Mouse (Mus musculus) midbrain, postnatal 0 days (tissue): ENCODE results near the gene Erich4. TPM values are rescaled to one million over a fixed set of nuclear protein-coding genes. Genes with fewer than 3 reads are reported as not detected.

Source experiments
- ATAC-seq: fragments of 200-750 bp; cut with Nextera tagmentation; 2 replicates; pipeline ENCODE4 v1.8.0; 2017; ENCODE audit warnings: moderate number of reproducible peaks, mild to moderate bottlenecking, moderate TSS enrichment, moderate library complexity; ENCODE audit not compliant: low FRiP score
- DNase-seq: peaks from one replicate; pipeline ENCODE4 v3.0.0-alpha.2; 2015; ENCODE audit warnings: low spot score
- H3K27ac ChIP-seq: fragments of 300-500 bp; sonication (generic); 2 replicates; pipeline ENCODE4 v1.5.1; 2014; ENCODE audit warnings: low read depth, mild to moderate bottlenecking, low read length, mixed read lengths
- H3K27me3 ChIP-seq: fragments of 300-500 bp; sonication (generic); 2 replicates; pipeline ENCODE4 v1.6.1; 2014; ENCODE audit warnings: low read length, control low read depth, mixed read lengths; ENCODE audit not compliant: insufficient read depth
- H3K36me3 ChIP-seq: fragments of 300-500 bp; sonication (generic); 2 replicates; pipeline ENCODE4 v1.6.1; 2014; ENCODE audit warnings: low read length, control low read depth, mixed read lengths; ENCODE audit not compliant: insufficient read depth
- H3K4me1 ChIP-seq: fragments of 300-500 bp; sonication (generic); 2 replicates; pipeline ENCODE4 v1.6.1; 2014; ENCODE audit warnings: mild to moderate bottlenecking, control low read depth, antibody characterized with exemption, low read length, mixed read lengths; ENCODE audit not compliant: insufficient read depth
- H3K4me2 ChIP-seq: fragments of 300-500 bp; sonication (generic); 2 replicates; pipeline ENCODE4 v1.6.1; 2014; ENCODE audit warnings: low read depth, mild to moderate bottlenecking, low read length, mixed read lengths; ENCODE audit not compliant: poor library complexity, severe bottlenecking
- H3K4me3 ChIP-seq: fragments of 300-500 bp; sonication (generic); 2 replicates; pipeline ENCODE4 v1.5.1; 2014; ENCODE audit warnings: low read depth, mild to moderate bottlenecking, low read length, moderate library complexity
- H3K9ac ChIP-seq: fragments of 300-500 bp; sonication (generic); replicated peaks from 2 replicates; pipeline ENCODE4 v1.6.1; 2014; ENCODE audit warnings: mild to moderate bottlenecking, low read length, moderate library complexity, mixed read lengths; ENCODE audit not compliant: poor library complexity, severe bottlenecking
- H3K9me3 ChIP-seq: fragments of 300-500 bp; sonication (generic); 2 replicates; pipeline ENCODE4 v1.6.1; 2016; ENCODE audit warnings: low read length, control low read depth
- CTCF ChIP-seq: IDR thresholded peaks from 2 replicates; pipeline ENCODE4 v1.5.1; 2016; ENCODE audit warnings: antibody characterized with exemption, mild to moderate bottlenecking
- WGBS: fragments of 180-500 bp; shearing (Covaris S2); extraction: QIAGEN DNeasy Blood & Tissue Kit; methylation state at CpG from one replicate; pipeline ENCODE4 v1.1.7; 2014; 5-methylcytosine and 5-hydroxymethylcytosine counted together
- polyA plus RNA-seq: library from polyadenylated mRNA; unstranded; fragments of >200 nt; fragmentation: Nextera tagmentation; extraction: Ambion mirVana; gene quantifications from 2 replicates; pipeline ENCODE4 v1.2.1, GENCODE M21; 2015
- total RNA-seq: library from RNA; depleted of rRNA; stranded (reverse); fragments of >200 nt; gene quantifications from 2 replicates; pipeline ENCODE4 v1.2.3, GENCODE M21; 2014

Erich4 gene
- total and polyA plus RNA-seq, 2 experiments from 2014 or later, result not detected

DNA sequence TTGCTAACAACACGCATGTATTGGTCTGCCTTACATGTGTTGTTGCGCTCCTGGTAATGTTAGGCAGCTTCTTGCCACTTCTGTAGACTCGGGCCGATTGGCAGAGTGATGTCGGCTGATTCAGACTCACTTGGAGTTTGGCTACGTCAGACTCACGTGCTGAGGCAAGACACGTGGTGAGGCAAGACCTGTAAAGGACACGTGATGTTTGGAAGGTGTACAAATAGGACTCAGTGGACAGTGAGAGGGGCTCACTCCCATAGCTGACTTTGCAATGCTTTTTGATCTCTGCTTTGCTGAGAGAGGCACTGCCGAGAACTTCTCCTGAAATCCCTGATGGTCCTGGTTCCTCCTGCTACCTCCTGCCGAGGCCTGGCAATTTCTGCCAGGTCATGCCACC lies 15.0 kb downstream of the Erich4 start:
- Histone ChIP-seq H3K4me3 (no peak overlapping the region), H3K27me3 (no peaks in the 10 kb centered on the region), H3K9ac (no peak overlapping the region), H3K9me3 (no peaks in the 10 kb centered on the region), H3K4me1 (no peaks in the 10 kb centered on the region), H3K4me2 (no peak overlapping the region), H3K27ac (no peak overlapping the region), H3K36me3 (no peaks in the 10 kb centered on the region)
- no peak for TF ChIP-seq CTCF
- DNase-seq, result no peak
- ATAC-seq, result no peak
- 86% methylated on average over 11 of the region's 11 CpGs for WGBS

DNA sequence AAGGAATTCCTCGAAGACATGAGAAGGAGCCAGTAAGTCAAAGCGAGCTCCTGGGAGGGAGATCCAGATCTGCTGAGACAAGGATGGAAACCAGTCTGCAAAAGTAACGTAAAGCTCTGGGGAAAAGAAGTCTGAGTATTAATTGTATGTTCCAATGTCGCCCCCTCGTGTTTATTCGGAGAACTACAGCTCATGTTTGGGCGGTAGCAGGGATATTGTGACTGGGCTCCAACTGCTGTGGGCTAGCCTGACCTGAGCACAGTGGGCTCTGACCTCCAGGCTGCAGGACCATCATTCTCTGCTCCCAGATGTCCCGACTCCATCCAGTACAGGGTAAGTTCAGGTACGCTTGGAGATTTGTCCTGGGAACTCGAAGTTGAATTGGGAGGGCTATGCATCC lies 16.0 kb downstream of the Erich4 start:
- Histone ChIP-seq H3K4me2 (no peak overlapping the region), H3K4me1 (no peaks in the 10 kb centered on the region), H3K9me3 (no peaks in the 10 kb centered on the region), H3K27me3 (no peaks in the 10 kb centered on the region), H3K4me3 (no peak overlapping the region), H3K9ac (no peak overlapping the region), H3K27ac (no peak overlapping the region), H3K36me3 (no peaks in the 10 kb centered on the region)
- DNase-seq (peak; percentile 82), ATAC-seq (no peak; the same call in 1 of the 2 replicates)
- peak; percentile 92 for TF ChIP-seq CTCF
- 13% methylated on average over 10 of the region's 10 CpGs for WGBS

DNA sequence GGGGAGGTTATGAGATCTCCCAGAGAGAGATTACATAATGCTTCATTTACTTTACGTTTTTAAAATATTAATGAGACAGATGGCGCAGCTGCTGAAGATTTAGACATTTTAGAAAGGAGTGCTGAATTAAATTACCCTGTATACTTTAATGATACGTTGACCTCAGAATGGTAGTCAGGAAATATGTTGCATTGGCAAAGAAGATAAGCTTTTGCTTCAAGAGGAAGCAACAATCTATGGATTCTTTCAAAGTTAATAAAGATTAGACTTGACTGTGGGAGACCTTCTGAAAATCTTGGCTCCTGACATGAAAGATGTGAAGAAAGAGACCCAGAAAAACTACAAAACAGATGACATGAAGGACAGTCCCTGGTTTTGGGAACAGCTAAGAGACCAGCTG lies 21.8 kb downstream of the Erich4 start:
- ATAC-seq (no peak), DNase-seq (no peak)
- H3K27me3 ChIP-seq, result no peaks in the 10 kb centered on the region
- no peak overlapping the region for H3K4me2 ChIP-seq
- H3K27ac ChIP-seq, result no peak overlapping the region
- H3K4me3 ChIP-seq, result no peak overlapping the region
- 64% methylated on average over 3 of the region's 3 CpGs for WGBS
- H3K9ac ChIP-seq, result no peak overlapping the region
- no peaks in the 10 kb centered on the region for H3K36me3 ChIP-seq
- H3K4me1 ChIP-seq, result no peaks in the 10 kb centered on the region
- H3K9me3 ChIP-seq, result no peaks in the 10 kb centered on the region
- no peak for TF ChIP-seq CTCF

DNA sequence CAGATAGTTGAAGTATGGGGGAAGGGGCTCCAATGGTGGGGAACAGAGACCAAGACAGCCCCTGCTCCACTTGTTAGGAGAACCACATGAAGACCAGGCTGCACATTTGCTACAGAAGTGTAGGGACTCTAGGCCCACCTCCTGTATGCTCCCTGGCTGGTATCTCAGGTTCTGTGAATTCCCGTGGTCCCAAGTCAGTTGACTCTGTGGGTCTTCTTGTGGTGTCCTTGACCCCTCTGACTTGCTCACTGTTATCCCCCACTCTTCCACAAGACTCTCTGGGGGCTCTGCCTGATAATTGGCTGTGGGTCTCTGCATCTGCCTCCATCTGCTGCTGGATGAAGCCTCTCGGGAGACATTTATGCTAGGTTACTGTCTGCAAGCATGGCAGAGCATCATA lies 24.5 kb downstream of the Erich4 start:
- ATAC-seq, result no peak
- Histone ChIP-seq H3K9ac (no peak overlapping the region), H3K4me3 (no peak overlapping the region), H3K27me3 (no peaks in the 10 kb centered on the region), H3K9me3 (no peaks in the 10 kb centered on the region), H3K27ac (no peak overlapping the region), H3K4me1 (no peaks in the 10 kb centered on the region), H3K4me2 (no peak overlapping the region), H3K36me3 (no peaks in the 10 kb centered on the region)
- no peak for DNase-seq
- no peak for TF ChIP-seq CTCF
- WGBS, result 90% methylated on average over 2 of the region's 2 CpGs

DNA sequence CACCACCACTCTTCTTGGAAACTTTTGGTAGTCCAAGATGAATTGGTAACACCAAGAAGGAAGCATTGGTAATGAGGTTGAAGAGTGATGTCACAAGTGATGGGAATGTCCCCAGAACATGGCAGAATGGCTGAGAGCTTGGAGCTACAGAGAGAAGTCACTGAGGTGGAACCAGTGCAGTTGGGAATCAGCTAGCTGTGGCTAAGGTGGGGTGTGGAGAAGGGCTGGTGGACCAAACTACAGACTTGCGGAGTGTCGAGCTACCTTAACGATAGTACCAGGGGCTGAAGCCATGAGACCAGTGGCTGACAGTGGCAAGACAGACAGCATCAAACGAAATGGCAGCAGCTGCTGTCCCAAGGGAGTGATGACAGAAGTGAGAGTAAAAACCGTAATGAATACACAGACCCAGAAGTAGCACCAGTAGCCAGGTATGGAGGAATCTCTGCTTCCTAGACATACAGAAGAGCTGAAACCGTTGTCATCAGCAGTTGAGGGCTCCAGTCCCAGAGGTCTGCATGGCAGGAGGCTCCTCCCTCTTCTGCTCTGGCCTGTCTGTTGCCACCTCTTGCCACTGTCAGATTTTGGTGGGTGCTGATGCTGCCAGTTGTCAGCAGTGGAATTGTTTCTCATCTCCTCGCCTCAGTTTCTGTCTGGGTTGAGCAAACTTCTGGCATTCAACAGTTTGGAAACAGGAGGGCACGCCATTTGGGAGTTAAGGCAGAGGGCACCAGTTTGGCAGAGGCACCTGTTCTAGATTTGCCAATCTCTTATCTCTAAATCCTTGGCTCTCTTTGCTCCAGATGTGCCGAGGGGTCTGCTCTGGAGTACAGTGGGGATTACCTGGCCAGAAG lies 30.1 kb downstream of the Erich4 start:
- no peak overlapping the region for H3K27ac ChIP-seq

DNA sequence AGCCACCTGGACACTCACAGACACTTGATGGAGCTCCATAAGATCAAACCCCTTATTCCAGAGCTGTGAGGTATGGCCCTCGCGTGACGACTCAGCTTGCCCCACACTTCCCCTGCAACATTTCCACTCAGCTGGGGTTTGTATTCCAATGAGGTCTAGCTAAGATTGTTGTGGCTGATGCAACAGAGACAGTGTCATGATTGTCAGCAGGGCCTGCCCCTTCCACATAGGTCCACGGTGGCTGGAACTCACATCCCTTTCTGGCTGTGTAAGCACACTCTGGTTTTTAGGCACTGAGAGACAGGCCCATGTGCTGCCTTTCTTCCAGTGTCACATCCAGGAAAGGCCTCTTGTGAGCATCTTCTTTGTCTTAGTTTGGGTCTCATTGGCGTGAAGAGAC lies 31.0 kb downstream of the Erich4 start:
- H3K27ac ChIP-seq, result no peak overlapping the region
- ATAC-seq, result no peak
- 82% methylated on average over 5 of the region's 5 CpGs for WGBS

More for the DNA sequence above, 30.1 kb downstream of the Erich4 start:
- Histone ChIP-seq H3K9ac (no peak overlapping the region), H3K4me2 (no peak overlapping the region), H3K9me3 (no peaks in the 10 kb centered on the region), H3K4me1 (no peaks in the 10 kb centered on the region), H3K27me3 (no peaks in the 10 kb centered on the region), H3K36me3 (no peaks in the 10 kb centered on the region), H3K4me3 (no peak overlapping the region)
- ATAC-seq (no peak), DNase-seq (no peak)
- WGBS, result 83% methylated on average over 9 of the region's 9 CpGs
- TF ChIP-seq CTCF, result no peak

More for the DNA sequence above, 31.0 kb downstream of the Erich4 start:
- Histone ChIP-seq H3K27me3 (no peaks in the 10 kb centered on the region), H3K36me3 (no peaks in the 10 kb centered on the region), H3K9ac (no peak overlapping the region), H3K4me3 (no peak overlapping the region), H3K4me2 (no peak overlapping the region), H3K9me3 (no peaks in the 10 kb centered on the region), H3K4me1 (no peaks in the 10 kb centered on the region)
- no peak for TF ChIP-seq CTCF
- no peak for DNase-seq
